Mouse (Mus musculus) c-Kit-negative CD71-positive TER-119-positive erythroid progenitor cells, embryonic 14.5 days (primary cell): ENCODE results near the gene Dstyk.

Source experiments
- DNase-seq: peaks from one replicate; pipeline ENCODE4 v3.0.0-alpha.2; 2013; ENCODE audit warnings: low read depth, low spot score

Dstyk gene

GRCm38 (mm10) chr1:132417319-132418251 lies at the start of gene Dstyk:
Gene Dstyk (plus strand): TSS chr1:132417555.
- DNase-seq: peak; percentile 76

GRCm38 (mm10) chr1:132367692-132368506 lies 49.5 kb upstream of the Dstyk start:
- DNase-seq: peak; percentile 94

DNA sequence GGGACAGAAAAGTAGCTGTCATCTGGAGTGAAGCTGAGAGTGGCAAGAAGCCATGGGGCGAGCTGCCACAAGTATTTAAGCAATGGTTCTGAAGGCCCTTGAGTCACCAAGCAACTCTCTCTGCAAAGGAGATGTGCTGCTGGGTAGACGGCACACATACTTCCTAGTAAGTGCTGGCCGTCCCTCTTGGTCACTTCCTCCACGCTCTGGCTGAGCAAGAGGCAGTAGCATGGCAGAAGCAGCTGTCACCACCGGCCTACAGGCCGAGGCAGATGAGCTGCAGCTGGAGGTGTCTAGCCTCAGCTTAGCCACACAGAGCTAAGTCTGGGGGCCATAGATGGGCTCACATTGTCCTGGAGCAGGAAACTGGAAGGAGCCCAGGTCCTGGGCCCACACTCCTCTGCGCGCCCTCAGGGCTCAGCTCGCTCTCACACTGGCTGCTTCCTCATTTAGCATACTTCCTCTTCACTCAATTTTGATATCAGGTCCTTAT lies 46.6 kb upstream of the Dstyk start:
- no peak for DNase-seq

- DNase-seq: no peak
Measured at GRCm38 (mm10) chr1:132371298-132372081, 45.9 kb upstream of the Dstyk start.

DNA sequence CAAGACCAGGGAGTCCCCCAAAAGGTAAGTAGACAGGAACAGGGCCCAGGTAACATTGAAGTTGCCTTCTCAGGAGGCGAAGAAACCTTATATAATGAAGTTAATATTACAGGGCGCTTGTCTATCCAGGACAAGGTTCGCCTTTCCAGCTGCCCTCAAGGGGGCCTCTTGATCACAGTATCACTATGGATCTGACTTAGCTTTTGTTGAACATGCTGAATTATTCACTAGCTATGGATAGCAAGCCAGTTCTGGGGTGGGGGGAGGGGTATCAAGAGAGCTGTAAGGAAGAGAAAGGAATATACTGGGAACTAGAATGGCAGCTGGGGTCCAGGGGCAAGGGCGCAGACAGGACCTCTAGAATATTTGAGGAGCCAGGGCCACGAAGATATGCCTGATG lies 45.0 kb upstream of the Dstyk start:
- no peak for DNase-seq

GRCm38 (mm10) chr1:132372896-132373534 lies 44.3 kb upstream of the Dstyk start:
- no peak for DNase-seq

DNA sequence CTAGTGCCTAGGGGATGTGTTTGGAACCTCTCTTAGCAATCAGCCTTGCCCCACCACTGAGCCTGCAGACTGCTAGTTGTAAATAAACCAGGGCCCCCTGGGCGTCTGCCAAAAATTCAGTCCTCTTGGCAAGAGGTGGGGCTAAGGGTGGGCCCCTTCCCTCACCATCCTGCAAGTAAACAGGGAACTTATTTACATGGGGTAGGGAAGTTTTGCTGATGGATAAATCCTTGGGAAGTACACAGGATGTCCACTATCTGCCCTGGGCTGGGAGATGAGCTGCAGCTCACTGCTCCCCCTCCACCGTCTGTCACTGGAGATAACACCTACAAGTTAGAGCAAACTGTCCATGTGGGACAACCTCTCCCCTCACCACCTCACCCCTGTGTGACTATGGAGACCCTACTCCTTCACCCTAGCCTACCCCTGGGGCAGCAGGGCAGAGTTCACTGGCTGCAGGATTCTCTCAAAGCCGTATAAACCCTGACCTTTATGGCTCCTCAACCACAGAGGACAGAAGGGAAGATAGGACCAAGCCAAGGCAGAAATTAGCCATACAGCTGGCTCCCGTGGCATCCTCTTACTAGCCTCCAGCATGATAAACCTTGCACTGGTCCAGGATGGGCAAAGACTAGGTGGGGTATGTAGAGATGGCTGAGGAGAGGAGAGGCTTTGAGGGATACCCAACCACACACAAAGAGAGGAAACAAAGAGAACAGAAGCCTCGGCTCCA lies 43.0 kb upstream of the Dstyk start:
- DNase-seq: no peak

- no peak for DNase-seq
Measured at GRCm38 (mm10) chr1:132374873-132375244, 42.5 kb upstream of the Dstyk start.

DNA sequence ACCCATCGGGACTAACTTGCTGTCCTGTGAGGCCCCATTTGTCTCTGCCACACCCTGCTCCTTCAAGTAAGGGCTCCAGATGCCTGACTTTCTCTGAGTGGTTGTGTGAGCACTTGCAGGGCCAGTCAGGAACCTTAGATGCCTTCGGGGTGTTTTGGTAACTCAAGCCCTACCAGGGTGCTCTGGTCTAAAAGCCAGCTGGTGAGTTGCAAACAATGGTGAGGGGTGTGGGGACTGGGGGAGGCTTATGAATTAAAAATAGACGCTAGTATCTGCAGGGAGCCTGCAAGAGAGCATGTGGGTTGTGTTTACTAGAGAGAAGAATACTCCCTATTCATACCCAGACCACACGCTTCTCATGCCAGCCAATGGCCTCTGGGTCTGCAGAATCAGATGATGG lies 42.1 kb upstream of the Dstyk start:
- DNase-seq: no peak

- DNase-seq: no peak
Measured at GRCm38 (mm10) chr1:132376211-132377054, 40.9 kb upstream of the Dstyk start.

DNA sequence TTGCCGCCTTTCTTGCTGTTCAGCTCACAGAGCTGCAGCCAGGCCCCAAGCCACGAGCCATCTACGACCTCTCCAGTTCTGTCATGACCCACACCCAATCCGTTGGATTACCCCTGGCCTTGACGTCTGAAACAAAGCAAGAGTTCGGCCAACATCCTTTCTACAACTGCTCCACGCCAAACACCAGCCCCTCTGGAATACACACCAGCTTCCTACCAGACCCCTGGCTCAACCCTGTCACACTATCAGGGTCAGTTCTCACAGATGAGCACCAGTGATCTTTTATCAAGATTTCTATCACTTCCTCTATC lies 40.3 kb upstream of the Dstyk start:
- DNase-seq: no peak

DNA sequence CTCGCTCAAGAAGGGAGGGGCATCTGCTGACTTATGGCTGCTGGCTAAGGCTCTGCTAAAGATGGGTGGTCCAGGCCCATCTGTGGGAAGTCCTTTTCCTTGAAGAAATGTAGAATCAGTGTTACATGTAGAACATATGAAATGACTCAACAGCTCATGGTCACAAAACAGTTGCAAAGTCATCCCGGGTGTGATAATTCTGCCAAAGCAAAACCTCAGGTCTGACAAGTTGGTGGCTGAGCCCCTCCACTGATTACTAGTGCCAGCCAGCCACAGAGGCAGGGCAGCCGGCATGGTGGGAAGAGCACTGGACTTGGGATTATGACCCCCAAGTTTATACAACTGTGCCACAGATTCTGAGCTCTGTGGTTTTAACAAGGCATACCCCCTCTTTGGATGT lies 39.5 kb upstream of the Dstyk start:
- no peak for DNase-seq

DNA sequence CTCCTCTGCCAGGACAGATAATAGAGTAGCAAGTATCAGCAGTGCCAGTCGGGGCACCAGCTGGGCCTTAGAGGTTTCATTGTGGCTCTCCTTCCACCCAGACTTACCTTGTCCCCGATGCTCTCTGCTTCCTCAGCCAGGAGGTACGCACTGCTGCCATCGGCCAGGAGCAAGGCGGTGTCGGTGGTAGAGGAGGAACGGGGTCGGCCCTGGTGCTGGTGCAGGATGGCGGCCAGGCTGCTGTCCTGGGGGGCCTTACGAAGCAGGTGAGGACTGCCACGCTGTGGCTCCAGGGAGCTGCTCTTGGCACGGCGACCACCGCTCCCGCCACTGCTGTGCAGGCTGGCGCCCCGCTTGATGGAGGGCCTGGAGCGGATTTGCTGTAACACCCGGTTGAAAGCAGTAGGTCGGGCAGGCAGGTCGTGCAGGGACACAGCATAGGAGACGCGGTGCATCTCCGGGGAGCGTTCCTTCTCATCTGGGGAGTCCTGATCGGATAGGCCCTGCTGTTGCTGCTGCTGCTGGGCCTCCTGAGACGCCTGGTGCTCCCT lies 36.7 kb upstream of the Dstyk start:
- DNase-seq: no peak

GRCm38 (mm10) chr1:132381929-132382328 lies 35.4 kb upstream of the Dstyk start:
- peak; percentile 65 for DNase-seq

DNA sequence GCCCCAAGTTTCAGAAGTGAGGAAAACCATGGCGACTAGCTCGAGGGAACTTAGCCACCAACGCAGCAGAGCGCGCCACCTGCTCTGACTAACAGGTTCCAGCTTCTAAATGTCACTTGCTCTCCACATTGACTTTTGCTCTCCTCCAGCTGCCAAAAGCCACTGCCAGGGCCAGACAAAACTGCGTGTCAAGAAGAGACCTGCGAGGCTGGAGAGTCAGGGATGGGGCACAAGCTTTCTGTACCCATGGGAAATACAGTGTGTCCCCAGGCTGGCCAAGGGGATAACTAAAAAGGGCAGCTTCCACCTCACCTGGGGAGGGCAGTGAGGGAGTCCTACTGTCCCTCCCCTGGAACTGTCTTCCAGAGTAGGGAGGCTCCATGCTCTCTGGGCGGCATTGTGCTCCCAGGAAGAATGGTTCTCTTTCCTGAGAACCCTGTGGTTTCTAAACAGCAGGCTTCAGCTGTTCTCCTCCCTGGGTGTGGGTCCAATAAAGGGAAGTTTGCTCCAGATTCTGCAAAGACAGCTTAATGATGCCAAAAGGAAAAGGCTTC lies 33.3 kb upstream of the Dstyk start:
- DNase-seq: no peak

DNA sequence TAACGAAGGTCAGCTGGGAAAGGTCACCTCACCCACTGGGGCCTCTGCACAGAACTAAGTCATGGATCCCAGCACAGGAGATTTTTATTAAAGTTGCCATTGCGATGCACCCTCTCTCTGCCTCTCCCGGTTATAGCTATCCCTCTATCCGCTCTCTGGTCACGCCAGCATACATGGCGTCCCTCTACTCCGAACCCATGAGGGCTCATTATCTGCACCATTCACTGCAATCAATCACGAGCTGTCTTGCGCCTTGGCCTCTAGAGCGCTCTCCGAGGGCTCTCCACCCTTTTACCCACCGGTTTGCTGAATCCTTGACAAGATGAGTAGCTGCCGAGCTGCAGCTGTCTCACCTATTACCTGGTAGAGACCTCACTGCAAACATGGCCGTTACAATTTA lies 32.1 kb upstream of the Dstyk start:
- no peak for DNase-seq

- no peak for DNase-seq
Measured at GRCm38 (mm10) chr1:132385711-132386110, 31.6 kb upstream of the Dstyk start.

DNA sequence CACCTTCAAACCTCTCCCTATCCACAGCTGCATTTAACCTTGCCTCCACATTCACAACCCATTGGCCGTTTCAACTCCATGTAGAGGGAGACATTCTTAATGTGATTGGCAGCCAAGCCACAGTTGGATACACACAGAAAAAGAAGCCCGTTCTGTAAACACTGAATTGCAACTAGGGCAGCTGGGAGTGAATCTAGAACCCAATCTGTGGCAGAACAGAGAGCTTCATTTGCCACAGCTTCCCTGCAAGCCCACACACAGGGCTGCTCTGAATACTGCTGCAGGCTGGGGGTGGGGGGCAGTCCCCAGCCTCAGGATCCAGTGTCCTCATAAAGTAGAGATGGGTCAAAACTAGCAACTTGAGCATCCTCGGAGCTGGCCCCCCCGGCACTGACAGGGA lies 31.1 kb upstream of the Dstyk start:
- DNase-seq: no peak

GRCm38 (mm10) chr1:132387943-132388342 lies 29.4 kb upstream of the Dstyk start:
- DNase-seq: no peak
